Mouse (Mus musculus): ENCODE data around the gene Rfx7.

DNA sequence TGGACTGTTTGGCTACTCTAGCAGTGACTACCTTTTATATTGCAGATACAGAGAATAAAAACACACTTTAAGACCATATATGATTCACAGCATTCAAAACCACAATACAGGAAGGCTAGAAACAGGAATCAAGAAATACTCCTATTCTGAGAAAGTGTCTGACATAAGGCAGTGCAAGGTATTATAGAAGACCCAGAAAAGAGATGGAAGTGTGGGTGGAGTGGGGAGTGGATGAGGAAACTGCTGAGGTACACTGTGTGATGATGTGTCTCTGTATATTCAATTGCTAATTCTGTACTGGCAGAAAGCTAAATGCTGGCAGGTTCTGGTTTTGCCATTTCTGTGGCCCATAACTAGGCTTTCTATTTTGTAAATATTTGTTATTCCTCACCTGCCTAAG lies 11.2 kb upstream of the Rfx7 start:
- TF ChIP-seq NANOG (IDR thresholded peaks at IDR 0.05; ENCODE audit: borderline replicate concordance, low read length) = no peak
- no peak for TF ChIP-seq CTCF (conservative IDR thresholded peaks at IDR 0.05; ENCODE audit: low read length)

All from E14TG2a.4 (cell line).